Mouse (Mus musculus) R1 (cell line): Measurements from ENCODE around the gene Card11.

Source experiments
- DNase-seq: peaks from one replicate; pipeline ENCODE4 v3.0.0-alpha.2; 2018; ENCODE audit warnings: low read depth, low spot score

The Card11 gene

GRCm38 (mm10) chr5:141000349-141000748 is at the start of gene Card11:
Card11 (minus strand) TSS chr5:141000582.
- no peak for DNase-seq

- DNase-seq = no peak
These were observed 47.4 kb upstream of the Card11 start for GRCm38 (mm10) chr5:141047651-141048218.

- no peak for DNase-seq
These were observed 44.6 kb upstream of the Card11 start for GRCm38 (mm10) chr5:141044976-141045375.

DNA sequence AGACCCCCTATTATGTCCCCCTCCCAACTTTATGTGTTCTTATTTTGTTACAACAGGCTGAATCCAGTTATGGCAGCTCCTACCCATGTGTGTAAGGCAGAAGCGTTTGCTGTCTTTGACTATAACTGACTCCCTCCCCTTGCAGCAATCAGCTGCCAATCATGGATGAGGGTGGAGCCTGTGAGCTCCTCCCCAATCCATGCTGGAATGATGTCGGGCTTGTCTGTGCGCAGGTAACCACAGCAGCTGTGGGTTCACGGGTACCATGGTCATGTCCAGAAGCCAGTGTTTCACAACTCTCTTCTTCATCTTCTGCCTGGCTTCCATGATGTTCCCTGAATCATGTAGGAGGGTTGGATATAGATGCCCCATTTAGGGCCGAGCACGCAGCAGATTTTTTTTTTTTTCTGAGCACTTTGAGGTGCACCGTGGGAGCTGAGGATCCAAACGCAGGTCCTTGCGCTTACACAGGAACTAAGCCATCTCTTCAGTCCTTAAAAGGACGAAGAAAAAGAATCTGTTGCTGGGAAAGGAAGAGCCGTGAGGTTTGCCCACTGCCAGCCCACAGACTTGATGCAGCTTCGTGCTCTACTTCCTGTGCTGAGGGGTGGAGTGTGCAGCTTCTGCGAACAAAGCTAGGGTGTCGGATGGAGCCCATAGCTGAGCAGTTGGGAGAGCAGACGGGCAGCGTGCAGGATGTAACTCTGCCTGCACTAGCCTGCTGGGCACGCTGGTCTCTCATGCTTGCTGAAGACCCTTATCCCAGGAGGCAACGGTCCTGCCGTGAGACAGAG is 43.5 kb upstream of the Card11 start:
- DNase-seq = peak; percentile 61

DNA sequence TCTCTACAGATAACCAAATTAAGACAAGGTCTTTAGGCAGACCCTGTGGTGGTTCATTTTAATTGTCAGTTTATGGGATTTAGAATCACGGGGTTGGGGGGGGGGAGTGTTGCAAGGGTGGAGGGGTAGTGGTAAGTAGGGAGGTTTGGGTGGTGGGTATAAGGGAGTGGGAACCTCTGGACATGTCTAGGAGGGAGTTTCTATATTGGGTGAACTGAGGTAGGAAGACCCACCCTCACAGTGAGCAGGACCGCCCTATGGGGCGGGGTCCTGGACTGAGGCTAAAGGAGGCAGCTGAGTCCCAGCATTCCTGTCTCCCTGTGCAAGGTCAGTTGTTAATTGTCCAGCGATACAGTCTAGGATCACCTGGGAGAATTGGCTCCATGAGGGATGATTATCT is 42.0 kb upstream of the Card11 start:
- DNase-seq = peak; percentile 17

DNA sequence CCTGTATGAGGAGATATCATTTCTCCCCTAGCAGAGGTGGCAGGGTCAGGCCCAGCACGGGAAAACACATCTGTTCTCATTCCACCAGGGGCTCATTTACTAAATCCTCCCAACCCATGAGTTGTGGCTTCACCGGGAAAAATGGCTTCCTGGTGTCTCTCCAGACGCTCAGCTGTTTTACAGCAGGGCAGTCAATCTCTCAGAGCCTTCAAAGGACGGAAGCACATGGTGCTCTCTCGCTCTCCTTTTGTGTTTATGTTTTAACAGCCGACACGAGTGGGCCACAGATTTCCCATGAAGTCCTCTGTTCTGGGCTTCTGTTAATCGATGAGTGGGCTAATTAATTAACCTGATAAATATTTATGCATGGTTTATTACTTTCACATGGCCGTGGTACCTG is 40.5 kb upstream of the Card11 start:
- DNase-seq = no peak

- no peak for DNase-seq
These were observed 38.0 kb upstream of the Card11 start for GRCm38 (mm10) chr5:141038342-141038741.

GRCm38 (mm10) chr5:141035346-141035745 is 35.0 kb upstream of the Card11 start:
- DNase-seq = no peak

GRCm38 (mm10) chr5:141034301-141034700 is 33.9 kb upstream of the Card11 start:
- peak; percentile 46 for DNase-seq

GRCm38 (mm10) chr5:141033001-141033400 is 32.6 kb upstream of the Card11 start:
- DNase-seq = peak; percentile 38

GRCm38 (mm10) chr5:141029364-141029763 is 29.0 kb upstream of the Card11 start:
- no peak for DNase-seq

DNA sequence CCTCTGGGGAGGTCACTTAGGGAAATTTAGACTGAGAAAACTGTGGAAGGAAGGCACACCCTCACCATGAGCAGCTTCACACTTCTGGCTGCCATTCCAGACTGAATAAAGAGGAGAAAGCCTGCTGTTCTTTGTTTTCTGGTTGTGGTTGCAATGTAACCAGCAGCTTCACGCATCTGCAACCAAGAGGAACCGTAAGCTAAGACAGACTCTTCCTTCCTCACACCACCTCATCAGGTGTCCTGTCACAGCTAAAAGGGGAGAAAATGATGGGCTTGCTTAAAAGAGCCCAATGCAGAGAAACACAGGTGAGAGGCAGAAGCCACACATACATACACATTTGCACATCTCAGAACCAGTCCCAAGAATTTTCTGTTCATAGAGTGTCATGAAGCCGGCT is 25.3 kb upstream of the Card11 start:
- DNase-seq = no peak

DNA sequence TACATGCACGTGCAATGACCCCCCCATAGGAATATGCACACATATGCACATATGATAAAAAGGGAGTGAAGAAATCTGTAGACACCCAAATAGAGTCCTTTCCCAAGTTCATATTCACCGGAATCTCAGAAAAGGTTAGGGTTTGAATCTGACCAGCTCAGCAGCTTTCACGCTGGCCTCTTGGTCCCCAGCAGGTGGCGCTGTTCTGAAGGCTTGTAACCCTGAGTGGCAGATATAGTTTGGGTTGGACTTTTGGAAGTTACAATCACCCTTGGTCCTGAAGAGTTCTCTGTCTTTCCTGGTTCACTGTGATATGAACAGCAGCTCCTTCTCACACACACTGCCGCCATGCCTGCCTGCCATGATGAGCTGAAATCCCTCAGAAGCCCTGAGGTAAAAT is 24.1 kb upstream of the Card11 start:
- peak; percentile 66 for DNase-seq

DNA sequence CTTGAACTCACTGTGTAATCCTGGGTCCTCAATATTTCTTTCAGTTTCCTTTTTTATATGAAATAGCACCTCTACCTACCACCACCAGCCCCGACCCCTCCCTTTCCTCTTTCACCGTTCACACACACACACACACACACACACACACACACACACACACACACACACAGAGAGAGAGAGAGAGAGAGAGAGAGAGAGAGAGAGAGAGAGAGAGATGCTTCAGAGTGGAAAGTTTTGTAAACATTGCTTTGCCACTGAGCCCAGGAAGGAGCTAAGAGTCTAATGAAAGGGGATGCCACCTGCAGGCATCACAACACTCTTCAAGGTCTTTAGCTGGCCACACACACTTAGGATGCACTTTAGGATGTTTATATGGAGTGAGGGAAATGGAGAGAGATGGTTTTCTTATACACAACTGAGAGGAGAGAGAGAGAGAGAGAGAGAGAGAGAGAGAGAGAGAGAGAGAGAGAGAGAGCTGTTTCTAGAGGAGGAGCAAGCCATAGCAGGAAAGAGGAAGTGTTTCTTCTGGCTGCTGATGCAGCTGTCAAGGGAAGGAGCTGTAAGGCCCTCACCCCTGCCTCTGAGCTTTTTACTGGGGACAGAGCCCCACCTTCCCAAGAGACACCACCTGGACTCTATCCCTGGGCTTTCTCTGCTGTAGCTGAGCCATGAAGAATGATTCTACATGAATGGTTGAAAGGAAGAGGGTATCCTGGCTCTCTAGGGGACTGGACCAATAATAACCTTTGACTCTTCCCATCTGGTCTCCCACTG is 17.7 kb upstream of the Card11 start:
- DNase-seq = no peak

DNA sequence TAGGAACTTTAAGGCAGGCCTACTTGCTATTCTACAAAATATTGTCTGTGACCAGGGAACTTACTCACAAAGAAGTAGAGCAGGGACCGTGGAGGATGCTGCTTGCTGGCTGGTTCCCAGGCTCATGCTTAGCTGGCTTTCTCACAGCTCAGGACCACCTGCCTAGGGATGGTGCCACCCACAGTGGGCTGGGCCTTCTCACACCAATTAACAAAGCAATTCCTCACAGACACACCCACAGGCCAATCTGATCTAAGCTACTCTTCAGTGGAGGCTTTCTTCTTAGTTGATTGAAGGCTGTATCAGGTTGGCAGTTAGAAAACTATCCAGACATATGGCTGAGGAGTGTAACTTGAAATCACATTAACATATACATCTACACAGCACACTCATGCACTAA is 15.7 kb upstream of the Card11 start:
- DNase-seq = no peak

- no peak for DNase-seq
These were observed 13.8 kb upstream of the Card11 start for GRCm38 (mm10) chr5:141014216-141014615.

- no peak for DNase-seq
These were observed 13.1 kb upstream of the Card11 start for GRCm38 (mm10) chr5:141013465-141013864.

- no peak for DNase-seq
These were observed 5.1 kb upstream of the Card11 start for GRCm38 (mm10) chr5:141005491-141005890.

- no peak for DNase-seq
These were observed 3.8 kb upstream of the Card11 start for GRCm38 (mm10) chr5:141004078-141004763.

DNA sequence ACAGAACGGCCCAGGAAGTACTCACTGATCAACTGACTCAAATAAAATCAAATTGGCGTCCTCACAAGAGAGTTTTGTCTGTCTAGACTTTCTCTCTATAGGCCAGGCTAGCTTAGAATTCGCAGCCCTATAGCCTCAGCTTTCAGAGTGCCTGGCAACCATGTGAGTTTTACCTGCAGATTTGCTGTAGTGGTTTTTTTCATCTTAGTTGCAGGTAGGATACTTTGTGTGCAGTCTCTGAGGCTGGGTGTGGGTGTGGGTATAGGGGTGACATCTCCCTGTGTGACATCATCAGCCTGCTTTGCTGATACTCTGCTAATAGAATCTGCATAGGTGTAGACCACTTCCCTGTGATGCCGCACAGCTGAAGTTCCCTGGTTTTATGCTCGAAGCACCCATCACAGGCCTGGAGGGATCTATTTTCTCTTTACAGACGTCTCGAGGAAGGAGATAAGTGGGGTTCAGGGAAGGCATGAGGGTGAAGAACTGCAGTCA is 1.2 kb downstream of the Card11 start:
- no peak for DNase-seq

GRCm38 (mm10) chr5:140997767-140998166 is 2.6 kb downstream of the Card11 start:
- peak; percentile 73 for DNase-seq
